Comparison of ENCODE assay signal across 8 mouse cellular contexts in the genomic region with DNA sequence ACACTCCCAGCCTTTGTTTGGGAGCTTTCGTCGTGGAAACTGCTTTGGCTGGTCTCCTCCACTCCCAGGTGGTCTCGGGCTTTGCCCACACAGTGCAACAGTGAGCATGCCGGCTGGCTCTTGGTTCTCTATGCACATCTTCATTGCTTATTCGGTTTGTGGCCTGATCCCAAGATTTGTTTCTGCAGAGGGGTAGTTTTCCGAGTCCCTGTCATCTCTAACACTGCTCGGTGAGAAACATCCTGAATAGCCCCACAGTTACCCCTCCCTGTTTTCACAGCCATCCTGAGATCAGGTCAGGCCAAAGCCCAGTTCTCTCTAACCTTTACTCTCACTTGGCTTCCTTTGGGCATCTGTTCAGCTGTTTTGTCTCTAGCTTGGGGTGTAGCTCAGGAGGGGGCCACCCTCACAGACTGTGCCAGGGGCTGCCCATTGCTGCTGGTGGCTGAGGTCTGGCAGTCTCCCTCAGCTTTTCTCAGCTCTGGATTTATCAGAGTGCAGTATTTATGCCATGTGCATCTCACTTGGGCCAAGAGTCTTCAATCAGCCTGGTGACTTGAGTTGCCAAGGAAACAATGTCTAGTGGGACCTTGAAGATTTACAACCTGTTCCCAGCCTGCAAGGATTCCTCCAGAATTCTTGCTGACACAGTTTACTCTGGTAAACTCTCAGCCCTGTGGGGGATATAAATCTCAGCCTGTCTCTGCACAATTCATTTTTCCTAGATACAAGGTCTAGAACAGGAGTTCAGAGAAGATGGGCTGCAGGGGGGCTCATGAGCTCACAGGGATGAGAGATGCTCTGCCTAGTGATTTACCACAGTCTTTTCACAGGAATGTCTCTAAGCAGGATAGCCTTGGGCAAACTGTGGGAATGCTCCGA.
DNase-seq lines count a peak whose midpoint lies in the region; ATAC-seq and TF ChIP-seq lines count a peak whose summit lies in the region.

No protein-coding gene starts in this region.

- 38% methylated on average over 8 of the region's 8 CpGs for WGBS in cerebellum, adult 2 months
- WGBS in kidney, embryonic 15.5 days: 24% methylated on average over 8 of the region's 8 CpGs
- WGBS in midbrain, postnatal 0 days: 32% methylated on average over 8 of the region's 8 CpGs

- peak; percentile 20 to 40 for DNase-seq in cerebellum, adult 2 months
- DNase-seq in right cerebral cortex, postnatal 10 days (ENCODE audit: low spot score in 2 of 2): peak; percentile 69 to 78
- no peak for DNase-seq in right cerebral cortex, adult 2 months (ENCODE audit: low spot score in 2 of 2)
- peak; percentile 90 for DNase-seq in midbrain, postnatal 0 days (ENCODE audit: low spot score)
- DNase-seq in spleen, adult 12 weeks (ENCODE audit: low spot score): no peak
- no peak for DNase-seq in natural killer cell, adult 2 months (ENCODE audit: low spot score in 2 of 2)

- H3K27me3 ChIP-seq in cerebellum, adult 2 months (ENCODE audit: control insufficient read depth, insufficient read depth, low read length): no peaks in the 10 kb centered on the region; the same call in 1 of the 2 replicates
- peaks cover 5% of the 10 kb centered on the region; the same call in 1 of the 2 replicates for H3K27me3 ChIP-seq in kidney, embryonic 15.5 days
- no peaks in the 10 kb centered on the region for H3K27me3 ChIP-seq in midbrain, postnatal 0 days (ENCODE audit: insufficient read depth, low read length)

- H3K4me2 ChIP-seq in kidney, embryonic 15.5 days: no peak overlapping the region
- H3K4me2 ChIP-seq in midbrain, postnatal 0 days (ENCODE audit: low read depth, low read length, poor library complexity, severe bottlenecking): no peak overlapping the region

- no peak for ATAC-seq in cerebellum, adult (ENCODE audit: insufficient number of reproducible peaks, low FRiP score, low TSS enrichment)
- ATAC-seq in kidney, embryonic 15.5 days (replicated peaks; ENCODE audit: low FRiP score): peak; percentile 59
- peak; percentile 85 for ATAC-seq in midbrain, postnatal 0 days (ENCODE audit: low FRiP score)

- no peak for TF ChIP-seq CTCF in cerebellum, adult 2 months (IDR thresholded peaks at IDR 0.05; ENCODE audit: borderline replicate concordance, insufficient read depth, low read depth, low read length)
- no peak for TF ChIP-seq CTCF in midbrain, postnatal 0 days (IDR thresholded peaks at IDR 0.05)

- no peak for TF ChIP-seq POLR2A in cerebellum, adult 2 months (IDR thresholded peaks at IDR 0.05; ENCODE audit: borderline replicate concordance, insufficient read depth, low read length)

- no peak overlapping the region for H3K27ac ChIP-seq in cerebellum, adult 2 months (ENCODE audit: insufficient read depth, low read length)
- H3K27ac ChIP-seq in kidney, embryonic 15.5 days: peak overlapping the region; percentile 52
- H3K27ac ChIP-seq in midbrain, postnatal 0 days (ENCODE audit: low read depth, low read length): peak overlapping the region; percentile 55

- peaks cover 7% of the 10 kb centered on the region; the same call in 1 of the 2 replicates for H3K4me1 ChIP-seq in cerebellum, adult 2 months (ENCODE audit: control insufficient read depth, insufficient read depth, low read length)
- H3K4me1 ChIP-seq in kidney, embryonic 15.5 days: peaks cover 40% of the 10 kb centered on the region
- peaks cover 14% of the 10 kb centered on the region for H3K4me1 ChIP-seq in midbrain, postnatal 0 days (ENCODE audit: insufficient read depth, low read length)

- H3K9me3 ChIP-seq in kidney, embryonic 15.5 days (replicated peaks): no peaks in the 10 kb centered on the region
- H3K9me3 ChIP-seq in midbrain, postnatal 0 days (ENCODE audit: low read length): no peaks in the 10 kb centered on the region

- H3K4me3 ChIP-seq in cerebellum, adult 2 months (replicated peaks; ENCODE audit: insufficient read depth, low read depth, low read length): no peak overlapping the region
- H3K4me3 ChIP-seq in kidney, embryonic 15.5 days (replicated peaks): no peak overlapping the region
- H3K4me3 ChIP-seq in midbrain, postnatal 0 days (ENCODE audit: low read depth, low read length): no peak overlapping the region

- no peak overlapping the region for H3K9ac ChIP-seq in kidney, embryonic 15.5 days
- no peak overlapping the region for H3K9ac ChIP-seq in midbrain, postnatal 0 days (replicated peaks; ENCODE audit: low read length, poor library complexity, severe bottlenecking)

- no peaks in the 10 kb centered on the region for H3K36me3 ChIP-seq in kidney, embryonic 15.5 days
- H3K36me3 ChIP-seq in midbrain, postnatal 0 days (ENCODE audit: insufficient read depth, low read length): no peaks in the 10 kb centered on the region

Comparison
In these comparisons a context has a peak if more than half of its experiments do, and no peak if none do; other contexts are left out.
1. DNase-seq: peak in cerebellum, adult 2 months (2 of 2), right cerebral cortex, postnatal 10 days (2 of 2) and midbrain, postnatal 0 days (single experiment); none in right cerebral cortex, adult 2 months (0 of 2), spleen, adult 12 weeks (single experiment) and natural killer cell, adult 2 months (0 of 2).